Mouse (Mus musculus) lung, embryonic 15.5 days (tissue): ENCODE measurements around the gene Gxylt1. TPM values are rescaled to one million over a fixed set of nuclear protein-coding genes. Genes with fewer than 3 reads are reported as not detected.

ENCODE experiments used
- ATAC-seq: fragments of 200-750 bp; cut with Nextera tagmentation; 2 replicates; pipeline ENCODE4 v1.8.0; 2017; ENCODE audit warnings: moderate number of reproducible peaks, borderline replicate concordance; ENCODE audit not compliant: low FRiP score, low TSS enrichment; ENCODE audit errors: extremely low read depth
- H3K27ac ChIP-seq: fragments of 300-500 bp; sonication (generic); 2 replicates; pipeline ENCODE4 v1.5.1; 2015; ENCODE audit warnings: moderate library complexity, mild to moderate bottlenecking, inconsistent platforms
- H3K27me3 ChIP-seq: fragments of 300-500 bp; sonication (generic); 2 replicates; pipeline ENCODE4 v1.6.1; 2015; ENCODE audit warnings: inconsistent platforms
- H3K36me3 ChIP-seq: fragments of 300-500 bp; sonication (generic); 2 replicates; pipeline ENCODE4 v1.6.1; 2015; ENCODE audit warnings: inconsistent platforms
- H3K4me1 ChIP-seq: fragments of 300-500 bp; sonication (generic); 2 replicates; pipeline ENCODE4 v1.6.1; 2015; ENCODE audit warnings: inconsistent platforms
- H3K4me2 ChIP-seq: fragments of 300-500 bp; sonication (generic); 2 replicates; pipeline ENCODE4 v1.6.1; 2015; ENCODE audit warnings: inconsistent platforms, mild to moderate bottlenecking, moderate library complexity
- H3K4me3 ChIP-seq: fragments of 300-500 bp; sonication (generic); 2 replicates; pipeline ENCODE4 v1.5.1; 2015; ENCODE audit warnings: mild to moderate bottlenecking, inconsistent platforms
- H3K9ac ChIP-seq: fragments of 300-500 bp; sonication (generic); 2 replicates; pipeline ENCODE4 v1.6.1; 2015; ENCODE audit warnings: inconsistent platforms
- H3K9me3 ChIP-seq: fragments of 300-500 bp; sonication (generic); 2 replicates; pipeline ENCODE4 v1.6.1; 2016; ENCODE audit warnings: inconsistent platforms
- WGBS: fragments of 180-500 bp; shearing (Covaris S2); methylation state at CpG from one replicate; pipeline ENCODE4 v1.1.7; 2015; 5-methylcytosine and 5-hydroxymethylcytosine counted together
- polyA plus RNA-seq: library from polyadenylated mRNA; unstranded; fragments of >200 nt; fragmentation: Nextera tagmentation; extraction: Ambion mirVana; gene quantifications from 2 replicates; pipeline ENCODE4 v1.2.1, GENCODE M21; 2015

Gxylt1 gene
- polyA plus RNA-seq, 1 experiment from 2014 or later, result 14.4 TPM

- H3K9me3 ChIP-seq, result no peaks in the 10 kb centered on the region
- no peak overlapping the region for H3K4me3 ChIP-seq
- no peak overlapping the region for H3K9ac ChIP-seq
- no peak overlapping the region for H3K27ac ChIP-seq
- H3K27me3 ChIP-seq, result no peaks in the 10 kb centered on the region
- H3K36me3 ChIP-seq, result no peaks in the 10 kb centered on the region
- H3K4me1 ChIP-seq, result no peaks in the 10 kb centered on the region
- 55% methylated on average over 7 of the region's 7 CpGs for WGBS
- ATAC-seq, result no peak
- no peak overlapping the region for H3K4me2 ChIP-seq
These were observed 52.5 kb downstream of the Gxylt1 start for GRCm38 (mm10) chr15:93222475-93222874.

- no peak for ATAC-seq
- Histone ChIP-seq H3K9ac (no peak overlapping the region), H3K4me3 (no peak overlapping the region), H3K4me1 (no peaks in the 10 kb centered on the region), H3K27me3 (no peaks in the 10 kb centered on the region), H3K9me3 (no peaks in the 10 kb centered on the region), H3K4me2 (no peak overlapping the region), H3K36me3 (no peaks in the 10 kb centered on the region), H3K27ac (no peak overlapping the region)
- 67% methylated on average over 9 of the region's 9 CpGs for WGBS
These were observed 62.4 kb downstream of the Gxylt1 start for GRCm38 (mm10) chr15:93212617-93213016.

GRCm38 (mm10) chr15:93204861-93205260 lies 70.1 kb downstream of the Gxylt1 start:
- no peaks in the 10 kb centered on the region for H3K36me3 ChIP-seq
- no peak overlapping the region for H3K4me2 ChIP-seq
- WGBS, result 76% methylated on average over 1 of the region's 1 CpGs
- no peaks in the 10 kb centered on the region for H3K27me3 ChIP-seq
- no peak overlapping the region for H3K9ac ChIP-seq
- no peak overlapping the region for H3K4me3 ChIP-seq
- no peaks in the 10 kb centered on the region for H3K4me1 ChIP-seq
- H3K27ac ChIP-seq, result no peak overlapping the region
- H3K9me3 ChIP-seq, result no peaks in the 10 kb centered on the region
- ATAC-seq, result no peak

DNA sequence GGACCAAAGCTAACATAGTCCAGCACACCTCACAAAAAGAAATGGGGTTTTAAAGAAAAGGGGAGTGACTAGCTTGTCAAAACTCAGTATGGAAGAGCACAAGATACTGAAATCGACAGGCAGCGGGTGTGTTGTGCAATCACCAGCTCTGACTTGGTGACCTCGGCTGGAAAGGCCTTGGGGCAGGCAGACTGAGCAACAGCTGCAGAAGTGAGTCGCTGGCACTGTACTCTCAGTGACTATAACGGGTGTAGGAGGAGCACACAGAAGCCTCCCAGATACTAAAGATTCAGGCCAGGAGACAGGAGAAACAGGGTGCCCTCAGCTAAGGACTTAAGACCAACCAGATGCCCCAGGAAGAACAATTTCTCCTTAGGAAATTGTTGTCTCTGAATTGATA lies 73.0 kb downstream of the Gxylt1 start:
- no peaks in the 10 kb centered on the region for H3K4me1 ChIP-seq

GRCm38 (mm10) chr15:93191387-93192145 lies 83.4 kb downstream of the Gxylt1 start:
- H3K9ac ChIP-seq, result no peak overlapping the region
- no peak for ATAC-seq
- H3K27ac ChIP-seq, result no peak overlapping the region
- no peaks in the 10 kb centered on the region for H3K9me3 ChIP-seq
- H3K4me3 ChIP-seq, result no peak overlapping the region
- WGBS, result 62% methylated on average over 12 of the region's 12 CpGs
- H3K27me3 ChIP-seq, result no peaks in the 10 kb centered on the region
- H3K36me3 ChIP-seq, result no peaks in the 10 kb centered on the region
- no peak overlapping the region for H3K4me2 ChIP-seq
- no peaks in the 10 kb centered on the region for H3K4me1 ChIP-seq

More for the DNA sequence above, 73.0 kb downstream of the Gxylt1 start:
- Histone ChIP-seq H3K27me3 (no peaks in the 10 kb centered on the region), H3K9ac (no peak overlapping the region), H3K4me3 (no peak overlapping the region), H3K36me3 (no peaks in the 10 kb centered on the region), H3K4me2 (no peak overlapping the region), H3K27ac (no peak overlapping the region), H3K9me3 (no peaks in the 10 kb centered on the region)
- WGBS, result 51% methylated on average over 5 of the region's 5 CpGs
- ATAC-seq, result no peak

Other genes with a start within 250 kb of the Gxylt1 start
- gene Yaf2, start 61.8 kb upstream of the Gxylt1 start, polyA plus RNA-seq, result 88.7 and 89.9 TPM in 2 replicates
- 117 and 121 TPM in 2 replicates for gene Zcrb1, start 123.2 kb upstream of the Gxylt1 start, polyA plus RNA-seq
- 46.4 and 50.4 TPM in 2 replicates for gene Pphln1, start 123.2 kb upstream of the Gxylt1 start, polyA plus RNA-seq